Mouse (Mus musculus) hindbrain, embryonic 16.5 days (tissue): ENCODE data around the gene Cyp4f14. TPM values are rescaled to one million over a fixed set of nuclear protein-coding genes. Genes with fewer than 3 reads are reported as not detected.

Experiments
- ATAC-seq: fragments of 200-750 bp; cut with Nextera tagmentation; 2 replicates; pipeline ENCODE4 v1.8.0; 2017; ENCODE audit warnings: moderate TSS enrichment, moderate library complexity
- H3K27ac ChIP-seq: fragments of 300-500 bp; sonication (generic); 2 replicates; pipeline ENCODE4 v1.5.1; 2014; ENCODE audit warnings: low read depth, mild to moderate bottlenecking, control low read depth, low read length, moderate library complexity
- H3K27me3 ChIP-seq: fragments of 300-500 bp; sonication (generic); replicated peaks from 2 replicates; pipeline ENCODE4 v1.6.1; 2014; ENCODE audit warnings: low read length; ENCODE audit not compliant: control insufficient read depth, insufficient read depth
- H3K36me3 ChIP-seq: fragments of 300-500 bp; sonication (generic); 2 replicates; pipeline ENCODE4 v1.6.1; 2014; ENCODE audit warnings: mild to moderate bottlenecking, low read length, moderate library complexity, mixed read lengths; ENCODE audit not compliant: control insufficient read depth, insufficient read depth
- H3K4me1 ChIP-seq: fragments of 300-500 bp; sonication (generic); 2 replicates; pipeline ENCODE4 v1.6.1; 2014; ENCODE audit warnings: low read depth, low read length; ENCODE audit not compliant: control insufficient read depth, insufficient read depth
- H3K4me2 ChIP-seq: fragments of 300-500 bp; sonication (generic); 2 replicates; pipeline ENCODE4 v1.6.1; 2014; ENCODE audit warnings: mild to moderate bottlenecking, low read length, control low read depth, moderate library complexity
- H3K4me3 ChIP-seq: fragments of 300-500 bp; sonication (generic); 2 replicates; pipeline ENCODE4 v1.5.1; 2014; ENCODE audit warnings: mild to moderate bottlenecking, low read length, control low read depth, moderate library complexity
- H3K9ac ChIP-seq: fragments of 300-500 bp; sonication (generic); 2 replicates; pipeline ENCODE4 v1.6.1; 2014; ENCODE audit warnings: low read depth, mild to moderate bottlenecking, control low read depth, low read length, moderate library complexity
- H3K9me3 ChIP-seq: fragments of 300-500 bp; sonication (generic); 2 replicates; pipeline ENCODE4 v1.6.1; 2014; ENCODE audit warnings: mild to moderate bottlenecking, low read length, moderate library complexity; ENCODE audit not compliant: control insufficient read depth
- WGBS: fragments of 180-500 bp; shearing (Covaris S2); extraction: QIAGEN DNeasy Blood & Tissue Kit; methylation state at CpG from one replicate; pipeline ENCODE4 v1.1.7; 2014; 5-methylcytosine and 5-hydroxymethylcytosine counted together
- polyA plus RNA-seq: library from polyadenylated mRNA; unstranded; fragments of >200 nt; fragmentation: Nextera tagmentation; extraction: Ambion mirVana; gene quantifications from 2 replicates; pipeline ENCODE4 v1.2.1, GENCODE M21; 2015

Cyp4f14 gene
- polyA plus RNA-seq, 1 experiment from 2014 or later: not detected

GRCm38 (mm10) chr17:32943661-32944060 is 26.5 kb upstream of the Cyp4f14 start:
- Histone ChIP-seq H3K4me2 (no peak overlapping the region), H3K36me3 (no peaks in the 10 kb centered on the region), H3K27ac (no peak overlapping the region), H3K4me1 (peaks cover 6% of the 10 kb centered on the region), H3K27me3 (no peaks in the 10 kb centered on the region), H3K4me3 (no peak overlapping the region), H3K9me3 (no peaks in the 10 kb centered on the region), H3K9ac (no peak overlapping the region)
- no peak for ATAC-seq
- WGBS: 93% methylated on average over 3 of the region's 3 CpGs

DNA sequence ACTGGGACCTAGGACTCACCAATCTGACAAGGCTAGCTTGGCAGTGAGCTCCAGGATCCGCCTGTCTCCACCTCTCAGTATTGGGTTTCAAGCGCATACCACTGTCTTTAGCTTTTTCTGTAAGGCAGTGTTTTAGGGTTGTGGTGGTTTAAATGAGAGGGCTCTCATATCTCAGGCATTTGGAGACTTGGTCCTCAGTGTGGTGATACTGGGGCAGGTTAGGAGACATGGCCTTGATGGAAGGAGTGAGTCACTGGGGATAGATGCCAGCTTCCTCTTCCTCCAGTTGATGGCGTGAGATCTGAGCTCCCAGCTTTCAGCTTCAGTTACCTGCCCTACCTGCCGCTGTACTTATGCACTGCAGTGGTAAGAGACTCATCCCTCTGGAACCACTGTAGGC is 22.7 kb upstream of the Cyp4f14 start:
- no peak overlapping the region for H3K4me2 ChIP-seq
- H3K9ac ChIP-seq: no peak overlapping the region
- H3K27ac ChIP-seq: no peak overlapping the region
- 80% methylated on average over 4 of the region's 4 CpGs for WGBS
- H3K27me3 ChIP-seq: no peaks in the 10 kb centered on the region
- no peak for ATAC-seq
- H3K4me1 ChIP-seq: no peaks in the 10 kb centered on the region
- no peaks in the 10 kb centered on the region for H3K36me3 ChIP-seq
- H3K4me3 ChIP-seq: no peak overlapping the region
- no peaks in the 10 kb centered on the region for H3K9me3 ChIP-seq

DNA sequence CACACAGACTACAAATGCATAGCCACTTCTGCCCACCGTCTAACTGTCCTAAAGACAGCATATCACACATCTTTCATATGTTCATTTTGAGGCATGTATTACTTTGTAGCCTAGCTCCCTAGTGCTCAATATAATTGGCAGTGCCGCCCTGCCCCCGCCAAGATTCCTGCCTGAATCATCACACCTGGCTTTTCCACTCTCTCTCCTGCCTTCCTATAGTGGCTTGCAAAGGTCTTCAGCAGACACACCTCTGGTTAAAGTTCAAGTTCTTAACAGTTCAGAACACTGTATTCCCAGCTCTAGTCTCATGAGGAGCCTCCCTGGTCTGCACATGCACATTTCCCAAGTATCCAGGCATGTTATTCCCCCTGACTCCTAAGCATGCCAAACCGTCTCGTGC is 10.7 kb upstream of the Cyp4f14 start:
- 81% methylated on average over 5 of the region's 5 CpGs for WGBS
- Histone ChIP-seq H3K9ac (no peak overlapping the region), H3K36me3 (no peaks in the 10 kb centered on the region), H3K4me3 (no peak overlapping the region), H3K4me1 (peaks cover 3% of the 10 kb centered on the region; the same call in 1 of the 2 replicates), H3K27me3 (no peaks in the 10 kb centered on the region), H3K9me3 (no peaks in the 10 kb centered on the region), H3K4me2 (no peak overlapping the region), H3K27ac (no peak overlapping the region)
- ATAC-seq: no peak

GRCm38 (mm10) chr17:32924658-32925312 is 7.6 kb upstream of the Cyp4f14 start:
- peak overlapping the region; percentile 70 for H3K27ac ChIP-seq
- H3K9ac ChIP-seq: peak overlapping the region; percentile 79
- 15% methylated on average over 32 of the region's 32 CpGs for WGBS
- peaks cover 3% of the 10 kb centered on the region; the same call in 1 of the 2 replicates for H3K4me1 ChIP-seq
- ATAC-seq: peak; percentile 97
- peak overlapping the region; percentile 88 for H3K4me2 ChIP-seq
- peak overlapping the region; percentile 55 for H3K4me3 ChIP-seq
- no peaks in the 10 kb centered on the region for H3K36me3 ChIP-seq
- H3K27me3 ChIP-seq: no peaks in the 10 kb centered on the region
- peaks cover 3% of the 10 kb centered on the region; the same call in 1 of the 2 replicates for H3K9me3 ChIP-seq

- WGBS: 92% methylated on average over 1 of the region's 1 CpGs
- H3K9ac ChIP-seq: no peak overlapping the region
- no peak overlapping the region for H3K27ac ChIP-seq
- peaks cover 3% of the 10 kb centered on the region; the same call in 1 of the 2 replicates for H3K9me3 ChIP-seq
- H3K4me1 ChIP-seq: peaks cover 3% of the 10 kb centered on the region; the same call in 1 of the 2 replicates
- no peaks in the 10 kb centered on the region for H3K27me3 ChIP-seq
- H3K36me3 ChIP-seq: no peaks in the 10 kb centered on the region
- H3K4me3 ChIP-seq: no peak overlapping the region
- ATAC-seq: no peak
- H3K4me2 ChIP-seq: no peak overlapping the region
Observed at GRCm38 (mm10) chr17:32923681-32924080, 6.5 kb upstream of the Cyp4f14 start.

- ATAC-seq: no peak
- no peaks in the 10 kb centered on the region for H3K4me1 ChIP-seq
- no peak overlapping the region for H3K9ac ChIP-seq
- WGBS: 91% methylated on average over 2 of the region's 2 CpGs
- H3K4me3 ChIP-seq: no peak overlapping the region
- no peak overlapping the region for H3K27ac ChIP-seq
- H3K27me3 ChIP-seq: no peaks in the 10 kb centered on the region
- peaks cover 3% of the 10 kb centered on the region; the same call in 1 of the 2 replicates for H3K9me3 ChIP-seq
- H3K36me3 ChIP-seq: no peaks in the 10 kb centered on the region
- H3K4me2 ChIP-seq: no peak overlapping the region
Observed at GRCm38 (mm10) chr17:32919123-32919522, 2.0 kb upstream of the Cyp4f14 start.

DNA sequence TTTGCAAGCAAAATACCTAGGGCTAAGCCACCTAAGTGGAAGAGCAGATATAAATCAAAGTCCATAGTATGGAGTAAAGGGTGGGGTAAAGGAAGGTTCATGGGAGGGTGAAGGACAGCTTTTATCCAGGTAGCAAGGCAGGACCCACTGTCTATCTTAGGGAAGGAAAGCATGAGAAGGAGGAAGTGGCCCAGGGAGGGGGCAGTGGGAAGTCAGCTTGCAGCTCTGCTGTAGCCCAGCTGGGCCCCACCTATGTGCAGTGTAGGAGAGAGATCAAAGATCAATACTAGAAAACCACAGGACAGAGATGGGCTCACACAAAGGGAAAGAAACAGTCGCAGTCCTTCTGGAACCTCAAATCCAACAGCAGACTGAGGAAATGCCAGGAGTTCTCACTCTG is 1.1 kb downstream of the Cyp4f14 start:
- no peaks in the 10 kb centered on the region; the same call in 1 of the 2 replicates for H3K27me3 ChIP-seq
- H3K27ac ChIP-seq: no peak overlapping the region
- H3K4me2 ChIP-seq: no peak overlapping the region
- no peaks in the 10 kb centered on the region for H3K9me3 ChIP-seq
- H3K4me1 ChIP-seq: no peaks in the 10 kb centered on the region
- H3K36me3 ChIP-seq: no peaks in the 10 kb centered on the region
- no peak overlapping the region for H3K4me3 ChIP-seq
- ATAC-seq: no peak
- no peak overlapping the region for H3K9ac ChIP-seq
- 89% methylated on average over 1 of the region's 1 CpGs for WGBS

DNA sequence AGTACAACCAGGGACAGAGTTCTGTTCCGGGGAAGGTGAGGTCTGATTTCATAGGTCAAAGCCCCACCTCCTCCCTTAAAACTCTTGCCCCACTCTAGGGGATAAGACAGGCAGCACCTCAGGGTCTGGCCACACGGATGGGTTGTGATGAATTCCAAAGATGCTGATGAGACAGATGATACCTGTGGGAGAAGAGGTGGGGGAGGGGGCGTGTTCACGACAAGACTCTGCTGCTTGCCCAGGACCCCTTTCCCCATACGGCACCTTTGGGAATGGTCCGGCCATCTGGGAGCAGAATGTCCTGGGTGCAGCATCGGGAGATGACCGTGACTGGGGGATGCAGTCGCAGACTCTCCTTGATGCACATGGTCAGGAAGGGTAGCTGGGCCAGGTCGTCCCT is 11.0 kb downstream of the Cyp4f14 start:
- Histone ChIP-seq H3K4me2 (no peak overlapping the region), H3K9me3 (no peaks in the 10 kb centered on the region), H3K4me3 (no peak overlapping the region), H3K4me1 (no peaks in the 10 kb centered on the region), H3K9ac (no peak overlapping the region), H3K27ac (no peak overlapping the region), H3K36me3 (no peaks in the 10 kb centered on the region), H3K27me3 (peaks cover 2% of the 10 kb centered on the region; the same call in 1 of the 2 replicates)
- 81% methylated on average over 10 of the region's 10 CpGs for WGBS
- ATAC-seq: no peak

DNA sequence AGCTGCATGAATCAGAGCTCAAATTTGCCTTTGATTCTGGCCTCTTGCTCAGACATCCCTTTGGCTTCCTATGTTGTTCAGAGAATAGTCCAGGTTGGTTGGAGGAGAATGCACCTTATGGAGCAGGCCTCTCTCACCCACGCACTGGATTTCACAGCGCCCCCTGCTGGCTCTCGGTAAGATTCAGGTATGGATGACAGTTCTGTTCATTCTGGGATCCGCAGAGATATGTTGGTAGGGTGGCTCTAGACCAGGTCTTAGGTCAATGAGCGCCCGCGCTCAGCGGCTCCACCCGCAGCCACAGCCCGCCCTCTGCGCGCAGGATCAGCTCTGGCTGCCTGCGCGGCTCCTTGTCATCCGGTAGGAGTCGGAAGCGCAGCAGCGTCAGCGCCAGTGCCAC is 11.9 kb downstream of the Cyp4f14 start:
- Histone ChIP-seq H3K4me3 (peak overlapping the region; percentile 29), H3K36me3 (no peaks in the 10 kb centered on the region), H3K27me3 (peaks cover 2% of the 10 kb centered on the region; the same call in 1 of the 2 replicates), H3K9me3 (no peaks in the 10 kb centered on the region), H3K9ac (peak overlapping the region; percentile 53), H3K4me1 (no peaks in the 10 kb centered on the region), H3K4me2 (peak overlapping the region; percentile 60), H3K27ac (no peak overlapping the region)
- 16% methylated on average over 19 of the region's 19 CpGs for WGBS
- peak; percentile 68; the same call in 1 of the 2 replicates for ATAC-seq
